Mouse (Mus musculus) adrenal gland, postnatal 10 days (tissue): ENCODE measurements at regions not wholly inside any gene's neighbourhood (a gene's known extent, or its start where the extent isn't known, plus 50 kb on each side); places are given as distances from the start of the nearest gene placed in this dataset.

Experiments used
- DNase-seq: peaks from one replicate; pipeline ENCODE4 v3.0.0; 2021; ENCODE audit warnings: mixed read lengths

- DNase-seq: no peak
Observed at GRCm38 (mm10) chr6:50713297-50713696, 59.1 kb upstream of the Npvf start.

- no peak for DNase-seq
Observed at GRCm38 (mm10) chr6:50718631-50719030, 64.4 kb upstream of the Npvf start.

GRCm38 (mm10) chr6:50720346-50720745 lies 66.1 kb upstream of the Npvf start:
- DNase-seq: peak; percentile 2

GRCm38 (mm10) chr6:50725640-50726039 lies 71.4 kb upstream of the Npvf start:
- DNase-seq: no peak

- DNase-seq: no peak
Observed at GRCm38 (mm10) chr6:50726166-50726591, 71.9 kb upstream of the Npvf start.

- DNase-seq: no peak
Observed at GRCm38 (mm10) chr6:50730744-50731718, 76.8 kb upstream of the Npvf start.

GRCm38 (mm10) chr6:50734701-50735100 lies 80.5 kb upstream of the Npvf start:
- DNase-seq: no peak

- DNase-seq: no peak
Observed at GRCm38 (mm10) chr6:50735825-50736224, 81.6 kb upstream of the Npvf start.

GRCm38 (mm10) chr6:50742009-50742408 lies 87.8 kb upstream of the Npvf start:
- no peak for DNase-seq

GRCm38 (mm10) chr6:50744462-50745166 lies 90.4 kb upstream of the Npvf start:
- no peak for DNase-seq

- no peak for DNase-seq
Observed at GRCm38 (mm10) chr6:50753151-50753550, 98.9 kb upstream of the Npvf start.

GRCm38 (mm10) chr6:50754786-50755185 lies 100.5 kb upstream of the Npvf start:
- DNase-seq: no peak

GRCm38 (mm10) chr6:50760367-50760766 lies 106.1 kb upstream of the Npvf start:
- DNase-seq: no peak

- DNase-seq: peak; percentile 65
Observed at GRCm38 (mm10) chr6:50763121-50763520, 108.9 kb upstream of the Npvf start.

- no peak for DNase-seq
Observed at GRCm38 (mm10) chr6:50766442-50766915, 112.2 kb upstream of the Npvf start.

- DNase-seq: no peak
Observed at GRCm38 (mm10) chr6:50767126-50767525, 112.9 kb upstream of the Npvf start.

GRCm38 (mm10) chr6:50767827-50768226 lies 113.6 kb upstream of the Npvf start:
- no peak for DNase-seq

GRCm38 (mm10) chr6:50769101-50769500 lies 114.9 kb upstream of the Npvf start:
- DNase-seq: no peak

GRCm38 (mm10) chr6:50770481-50770880 lies 116.2 kb upstream of the Npvf start:
- DNase-seq: no peak

GRCm38 (mm10) chr6:50775637-50776036 lies 121.4 kb upstream of the Npvf start:
- DNase-seq: no peak

- no peak for DNase-seq
Observed at GRCm38 (mm10) chr6:50776236-50776832, 122.1 kb upstream of the Npvf start.

- peak; percentile 17 for DNase-seq
Observed at GRCm38 (mm10) chr6:50776931-50777495, 122.8 kb upstream of the Npvf start.
